Mouse (Mus musculus) spleen, adult 2 months (tissue): Measurements from ENCODE around the gene Tmtc1.

Experiments used
- CTCF ChIP-seq: fragments of 200-500 bp; IDR thresholded peaks from 2 replicates; pipeline ENCODE4 v1.5.1; 2011; ENCODE audit warnings: mild to moderate bottlenecking, inconsistent platforms; ENCODE audit not compliant: insufficient read depth, insufficient read length, insufficient replicate concordance; ENCODE audit errors: extremely low read depth
- POLR2A ChIP-seq: fragments of 200-500 bp; IDR thresholded peaks from 2 replicates; pipeline ENCODE4 v1.6.1; 2011; ENCODE audit warnings: low read depth, low read length, inconsistent platforms

- TF ChIP-seq CTCF: no peak
- TF ChIP-seq POLR2A: no peak
Observed at GRCm38 (mm10) chr6:148371223-148371622, 73.0 kb downstream of the Tmtc1 start.
